Mouse (Mus musculus): ENCODE measurements at regions not wholly inside any gene's neighbourhood (a gene's known extent, or its start where the extent isn't known, plus 50 kb on each side); places are given as distances from the start of the nearest gene placed in this dataset.

DNA sequence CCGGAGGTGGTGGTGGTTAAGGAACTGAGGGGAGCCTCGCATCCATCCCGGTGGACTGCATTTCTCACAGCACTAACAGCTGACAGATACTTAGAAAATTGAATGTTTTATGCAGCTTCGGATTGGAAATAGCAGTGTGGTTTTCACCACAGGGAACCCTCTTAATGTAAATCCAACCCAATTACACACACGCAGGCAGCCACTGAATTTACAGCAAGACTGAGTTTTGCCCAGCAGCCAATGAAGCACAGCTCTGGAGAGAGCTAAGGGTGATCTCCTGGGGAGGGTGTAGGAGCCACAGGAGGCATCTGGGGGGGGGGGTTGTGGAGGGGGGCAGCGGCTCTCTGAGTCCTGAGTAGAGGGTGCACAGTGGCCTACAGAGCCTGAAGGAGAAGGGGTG is 276.8 kb downstream of the Gm826 start:
- Histone ChIP-seq H3K27ac (ENCODE audit: low read length) (no peak overlapping the region), H3K4me1 (replicated peaks; ENCODE audit: control insufficient read depth, insufficient read depth, low read length) (no peaks in the 10 kb centered on the region)
- WGBS: 55% methylated on average over 6 of the region's 6 CpGs

DNA sequence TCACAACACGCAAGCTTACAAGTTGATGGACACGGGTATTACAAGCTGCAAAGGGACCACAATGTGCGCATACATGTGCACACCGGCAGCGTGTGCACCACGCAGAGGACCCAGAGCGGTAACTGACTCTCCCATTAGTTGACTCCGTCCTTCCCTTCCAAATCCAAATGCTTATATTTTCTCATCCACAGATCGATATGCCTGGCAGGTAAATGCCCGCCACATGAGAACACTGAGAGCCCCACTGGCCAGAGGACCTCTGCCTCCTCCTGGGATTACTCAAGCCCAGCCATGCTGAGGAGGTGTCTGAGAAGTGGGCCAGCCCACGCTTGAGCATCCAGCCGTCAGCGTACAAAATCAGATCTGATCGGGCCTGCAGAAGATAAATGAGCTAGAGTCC is 279.6 kb downstream of the Gm826 start:
- Histone ChIP-seq H3K4me3 (ENCODE audit: low read length) (no peak overlapping the region), H3K27me3 (ENCODE audit: control insufficient read depth, insufficient read depth, low read depth, low read length) (no peaks in the 10 kb centered on the region), H3K9me3 (ENCODE audit: control insufficient read depth, low read length) (no peaks in the 10 kb centered on the region), H3K36me3 (ENCODE audit: control insufficient read depth, insufficient read depth, low read length) (no peaks in the 10 kb centered on the region), H3K4me1 (replicated peaks; ENCODE audit: control insufficient read depth, insufficient read depth, low read length) (no peaks in the 10 kb centered on the region), H3K4me2 (ENCODE audit: low read depth, low read length) (no peak overlapping the region), H3K9ac (ENCODE audit: low read length) (no peak overlapping the region), H3K27ac (ENCODE audit: low read length) (no peak overlapping the region)
- no peak for ATAC-seq (ENCODE audit: low read depth)
- 77% methylated on average over 14 of the region's 14 CpGs for WGBS

More for the DNA sequence above, 276.8 kb downstream of the Gm826 start:
- no peaks in the 10 kb centered on the region for H3K27me3 ChIP-seq (ENCODE audit: control insufficient read depth, insufficient read depth, low read depth, low read length)
- H3K9me3 ChIP-seq (ENCODE audit: control insufficient read depth, low read length): no peaks in the 10 kb centered on the region
- H3K36me3 ChIP-seq (ENCODE audit: control insufficient read depth, insufficient read depth, low read length): no peaks in the 10 kb centered on the region
- no peak overlapping the region for H3K9ac ChIP-seq (ENCODE audit: low read length)
- ATAC-seq (ENCODE audit: low read depth): no peak
- no peak overlapping the region for H3K4me2 ChIP-seq (ENCODE audit: low read depth, low read length)
- H3K4me3 ChIP-seq (ENCODE audit: low read length): no peak overlapping the region

DNA sequence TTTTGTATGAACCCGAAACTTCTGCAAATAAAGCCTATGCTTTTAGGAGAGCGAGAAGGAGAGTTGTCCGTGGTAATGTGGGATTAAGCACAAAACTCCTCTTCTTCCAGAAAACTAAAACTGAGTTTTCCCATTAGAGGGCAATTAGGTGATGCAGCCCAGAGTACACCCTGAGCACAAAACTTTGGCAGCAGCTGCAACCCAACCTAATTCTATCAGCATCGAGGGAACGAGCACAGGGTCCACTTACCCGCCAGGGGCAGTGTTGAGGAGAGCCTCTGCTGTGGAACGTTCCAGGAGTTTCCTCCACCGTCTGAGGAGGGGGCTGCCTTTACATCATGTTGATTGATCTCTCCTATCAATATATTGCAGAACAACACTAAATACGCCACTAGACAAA is 285.7 kb downstream of the Gm826 start:
- no peak for ATAC-seq (ENCODE audit: low read depth)
- 77% methylated on average over 9 of the region's 9 CpGs for WGBS
- no peak overlapping the region for H3K27ac ChIP-seq (ENCODE audit: low read length)

DNA sequence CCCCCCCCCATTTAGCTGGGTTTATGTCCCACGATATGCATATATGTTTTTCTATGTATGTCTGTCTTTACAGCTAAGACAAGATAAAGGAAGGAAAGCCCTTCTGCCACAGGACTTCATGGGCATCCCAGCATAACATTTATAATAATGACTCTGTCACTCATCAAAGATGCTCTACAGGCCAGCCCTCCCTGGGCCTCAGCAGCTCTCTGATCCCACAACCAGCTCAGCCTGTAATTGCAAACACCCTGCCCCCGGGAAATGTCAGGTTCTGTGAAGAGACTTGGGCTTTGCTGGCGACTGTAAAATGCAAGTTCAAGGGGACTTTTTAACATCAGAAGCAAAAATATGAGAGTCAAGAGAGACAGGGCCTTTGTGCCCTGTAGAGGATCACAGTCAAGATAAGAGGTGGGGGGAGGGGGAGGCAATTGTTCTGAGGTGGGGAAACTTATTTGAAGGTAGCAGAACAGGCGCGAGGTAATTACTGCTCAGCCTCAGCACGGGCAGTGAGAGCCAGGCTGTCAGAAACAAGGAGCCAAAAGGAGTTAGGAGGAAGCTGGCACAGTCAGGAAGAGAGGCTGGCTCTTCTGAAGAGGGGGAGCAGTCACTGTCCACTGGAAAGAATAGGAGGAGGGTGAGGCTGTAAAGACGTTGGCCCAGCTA is 286.9 kb downstream of the Gm826 start:
- no peak overlapping the region for H3K9ac ChIP-seq (ENCODE audit: low read length)
- no peak overlapping the region for H3K4me2 ChIP-seq (ENCODE audit: low read depth, low read length)
- H3K4me1 ChIP-seq (replicated peaks; ENCODE audit: control insufficient read depth, insufficient read depth, low read length): no peaks in the 10 kb centered on the region
- no peaks in the 10 kb centered on the region for H3K9me3 ChIP-seq (ENCODE audit: control insufficient read depth, low read length)
- 22% methylated on average over 7 of the region's 7 CpGs for WGBS
- no peak for ATAC-seq (ENCODE audit: low read depth)
- H3K27me3 ChIP-seq (ENCODE audit: control insufficient read depth, insufficient read depth, low read depth, low read length): no peaks in the 10 kb centered on the region
- H3K4me3 ChIP-seq (ENCODE audit: low read length): no peak overlapping the region
- no peak overlapping the region for H3K27ac ChIP-seq (ENCODE audit: low read length)
- H3K36me3 ChIP-seq (ENCODE audit: control insufficient read depth, insufficient read depth, low read length): no peaks in the 10 kb centered on the region

More for the DNA sequence above, 285.7 kb downstream of the Gm826 start:
- no peaks in the 10 kb centered on the region for H3K36me3 ChIP-seq (ENCODE audit: control insufficient read depth, insufficient read depth, low read length)
- no peak overlapping the region for H3K4me3 ChIP-seq (ENCODE audit: low read length)
- H3K4me1 ChIP-seq (replicated peaks; ENCODE audit: control insufficient read depth, insufficient read depth, low read length): no peaks in the 10 kb centered on the region
- no peak overlapping the region for H3K9ac ChIP-seq (ENCODE audit: low read length)
- no peak overlapping the region for H3K4me2 ChIP-seq (ENCODE audit: low read depth, low read length)
- H3K27me3 ChIP-seq (ENCODE audit: control insufficient read depth, insufficient read depth, low read depth, low read length): no peaks in the 10 kb centered on the region
- H3K9me3 ChIP-seq (ENCODE audit: control insufficient read depth, low read length): no peaks in the 10 kb centered on the region

DNA sequence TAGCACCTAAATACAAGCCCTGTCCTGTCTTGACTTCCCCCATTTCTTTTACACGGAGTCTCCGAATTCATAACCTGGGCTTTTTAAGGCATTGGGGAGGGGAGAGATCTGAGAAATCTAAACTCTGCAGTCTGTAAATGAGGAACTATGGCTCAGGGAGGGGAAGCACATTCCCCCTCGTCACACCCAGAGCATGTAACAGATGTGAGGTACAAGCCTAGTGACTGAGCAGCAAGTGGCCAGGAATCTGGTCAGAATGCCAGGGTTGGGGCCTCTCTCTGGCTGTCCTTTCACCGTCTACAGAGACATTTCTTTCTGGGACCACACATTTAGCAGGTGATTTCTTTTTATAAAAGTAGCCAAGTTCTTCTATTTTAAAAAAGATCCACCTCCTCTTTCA is 289.4 kb downstream of the Gm826 start:
- ATAC-seq (ENCODE audit: low read depth): no peak
- no peak overlapping the region for H3K4me3 ChIP-seq (ENCODE audit: low read length)
- no peak overlapping the region for H3K4me2 ChIP-seq (ENCODE audit: low read depth, low read length)
- 70% methylated on average over 4 of the region's 4 CpGs for WGBS
- H3K9me3 ChIP-seq (ENCODE audit: control insufficient read depth, low read length): no peaks in the 10 kb centered on the region
- no peaks in the 10 kb centered on the region for H3K4me1 ChIP-seq (replicated peaks; ENCODE audit: control insufficient read depth, insufficient read depth, low read length)
- no peak overlapping the region for H3K27ac ChIP-seq (ENCODE audit: low read length)
- H3K27me3 ChIP-seq (ENCODE audit: control insufficient read depth, insufficient read depth, low read depth, low read length): no peaks in the 10 kb centered on the region
- H3K36me3 ChIP-seq (ENCODE audit: control insufficient read depth, insufficient read depth, low read length): no peaks in the 10 kb centered on the region
- no peak overlapping the region for H3K9ac ChIP-seq (ENCODE audit: low read length)

DNA sequence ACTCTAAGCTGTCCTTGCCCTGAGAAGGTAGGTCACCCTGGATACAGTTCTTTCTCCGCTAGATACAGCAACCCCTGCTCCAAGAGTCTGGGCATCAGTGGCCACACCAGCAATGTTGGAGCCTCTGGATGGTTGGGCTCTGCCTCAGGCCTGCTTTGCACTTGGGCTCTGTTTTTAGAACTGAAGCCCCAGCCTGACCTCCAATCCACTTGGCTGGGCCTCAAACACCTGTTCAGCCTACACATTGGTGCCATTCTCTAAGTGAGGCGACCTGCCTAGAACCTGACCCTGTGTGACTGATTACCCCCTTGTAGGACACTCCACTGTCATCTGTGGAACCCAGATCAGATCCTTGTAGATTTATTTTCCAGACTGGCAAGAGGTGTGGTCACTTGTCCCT is 289.8 kb downstream of the Gm826 start:
- no peak overlapping the region for H3K4me3 ChIP-seq (ENCODE audit: low read length)
- no peak overlapping the region for H3K9ac ChIP-seq (ENCODE audit: low read length)
- no peak for ATAC-seq (ENCODE audit: low read depth)
- H3K27ac ChIP-seq (ENCODE audit: low read length): no peak overlapping the region
- 65% methylated on average over 2 of the region's 2 CpGs for WGBS
- no peaks in the 10 kb centered on the region for H3K27me3 ChIP-seq (ENCODE audit: control insufficient read depth, insufficient read depth, low read depth, low read length)
- no peaks in the 10 kb centered on the region for H3K36me3 ChIP-seq (ENCODE audit: control insufficient read depth, insufficient read depth, low read length)
- H3K9me3 ChIP-seq (ENCODE audit: control insufficient read depth, low read length): no peaks in the 10 kb centered on the region
- no peaks in the 10 kb centered on the region for H3K4me1 ChIP-seq (replicated peaks; ENCODE audit: control insufficient read depth, insufficient read depth, low read length)
- no peak overlapping the region for H3K4me2 ChIP-seq (ENCODE audit: low read depth, low read length)

DNA sequence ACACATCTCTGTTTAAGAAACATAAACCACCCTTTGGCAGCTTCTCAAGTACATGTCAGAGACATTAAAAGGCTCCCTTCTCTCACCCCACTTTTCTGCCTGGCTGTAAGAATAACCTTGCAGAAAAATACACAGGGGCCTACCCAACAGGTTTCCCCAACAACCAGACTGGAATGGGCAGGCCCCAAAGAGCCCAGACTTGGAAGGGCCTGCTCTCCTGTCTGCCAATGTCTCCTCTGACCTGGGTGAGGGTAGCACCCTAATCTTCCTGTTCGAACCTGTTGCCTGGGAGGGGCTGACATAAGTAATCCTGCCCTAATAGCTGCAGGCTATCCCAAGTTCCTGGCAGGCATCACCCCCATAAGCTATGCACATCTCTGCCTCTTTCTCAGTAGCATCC is 304.5 kb downstream of the Gm826 start:
- Histone ChIP-seq H3K9ac (ENCODE audit: low read length) (no peak overlapping the region), H3K36me3 (ENCODE audit: control insufficient read depth, insufficient read depth, low read length) (no peaks in the 10 kb centered on the region), H3K4me2 (ENCODE audit: low read depth, low read length) (no peak overlapping the region), H3K27me3 (ENCODE audit: control insufficient read depth, insufficient read depth, low read depth, low read length) (no peaks in the 10 kb centered on the region), H3K4me3 (ENCODE audit: low read length) (no peak overlapping the region), H3K4me1 (replicated peaks; ENCODE audit: control insufficient read depth, insufficient read depth, low read length) (no peaks in the 10 kb centered on the region), H3K27ac (ENCODE audit: low read length) (no peak overlapping the region), H3K9me3 (ENCODE audit: control insufficient read depth, low read length) (no peaks in the 10 kb centered on the region)
- 75% methylated on average over 1 of the region's 1 CpGs for WGBS
- ATAC-seq (ENCODE audit: low read depth): no peak

DNA sequence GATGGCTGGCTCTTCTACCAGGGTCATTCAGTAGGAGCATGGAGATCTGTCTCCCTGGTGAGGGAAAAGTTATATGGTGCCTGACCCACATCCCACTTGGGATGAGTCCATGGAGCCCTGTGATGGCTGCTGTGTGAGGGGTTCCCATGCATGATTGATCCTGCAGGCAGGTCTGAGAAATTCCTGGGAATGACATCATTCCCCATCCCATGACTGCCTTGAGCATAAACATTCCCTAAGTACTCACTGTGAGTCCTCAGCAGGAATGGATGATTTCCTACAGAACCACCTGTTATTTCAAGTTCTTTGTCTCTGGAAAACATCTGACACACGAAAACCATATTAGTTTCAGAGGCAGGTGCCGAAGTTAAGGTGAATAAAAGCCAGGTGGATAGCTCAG is 305.5 kb downstream of the Gm826 start:
- Histone ChIP-seq H3K9me3 (ENCODE audit: control insufficient read depth, low read length) (no peaks in the 10 kb centered on the region), H3K27ac (ENCODE audit: low read length) (no peak overlapping the region), H3K4me3 (ENCODE audit: low read length) (no peak overlapping the region), H3K9ac (ENCODE audit: low read length) (no peak overlapping the region), H3K4me1 (replicated peaks; ENCODE audit: control insufficient read depth, insufficient read depth, low read length) (no peaks in the 10 kb centered on the region), H3K36me3 (ENCODE audit: control insufficient read depth, insufficient read depth, low read length) (no peaks in the 10 kb centered on the region), H3K4me2 (ENCODE audit: low read depth, low read length) (no peak overlapping the region), H3K27me3 (ENCODE audit: control insufficient read depth, insufficient read depth, low read depth, low read length) (no peaks in the 10 kb centered on the region)
- 76% methylated on average over 2 of the region's 2 CpGs for WGBS
- ATAC-seq (ENCODE audit: low read depth): no peak

DNA sequence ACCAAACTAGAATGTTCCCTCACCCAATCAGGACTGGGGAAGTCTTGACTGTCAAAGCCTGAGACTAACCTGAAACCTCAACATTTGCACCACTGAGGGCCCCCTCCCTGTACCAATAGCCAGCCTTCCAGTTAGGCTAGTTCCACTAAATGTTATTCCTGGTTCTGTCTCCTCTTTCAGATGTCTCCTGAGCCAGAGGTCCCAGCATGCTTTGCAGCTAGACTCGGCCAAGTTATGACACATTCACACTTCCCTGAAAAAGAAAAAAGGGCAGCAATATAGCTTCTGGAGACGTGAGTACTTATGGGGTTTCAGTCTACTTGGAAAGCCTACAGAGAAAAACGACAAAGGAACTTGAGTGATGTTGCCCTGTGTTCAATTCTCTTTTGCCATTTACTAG is 308.1 kb downstream of the Gm826 start:
- no peaks in the 10 kb centered on the region for H3K9me3 ChIP-seq (ENCODE audit: control insufficient read depth, low read length)
- no peaks in the 10 kb centered on the region for H3K36me3 ChIP-seq (ENCODE audit: control insufficient read depth, insufficient read depth, low read length)
- ATAC-seq (ENCODE audit: low read depth): 0 out of 2 replicates have a peak, but pooled peaks have one; percentile 12
- 44% methylated on average over 3 of the region's 3 CpGs for WGBS
- no peaks in the 10 kb centered on the region for H3K4me1 ChIP-seq (replicated peaks; ENCODE audit: control insufficient read depth, insufficient read depth, low read length)
- no peaks in the 10 kb centered on the region for H3K27me3 ChIP-seq (ENCODE audit: control insufficient read depth, insufficient read depth, low read depth, low read length)
- no peak overlapping the region for H3K4me3 ChIP-seq (ENCODE audit: low read length)
- H3K9ac ChIP-seq (ENCODE audit: low read length): no peak overlapping the region
- no peak overlapping the region for H3K27ac ChIP-seq (ENCODE audit: low read length)
- no peak overlapping the region for H3K4me2 ChIP-seq (ENCODE audit: low read depth, low read length)

DNA sequence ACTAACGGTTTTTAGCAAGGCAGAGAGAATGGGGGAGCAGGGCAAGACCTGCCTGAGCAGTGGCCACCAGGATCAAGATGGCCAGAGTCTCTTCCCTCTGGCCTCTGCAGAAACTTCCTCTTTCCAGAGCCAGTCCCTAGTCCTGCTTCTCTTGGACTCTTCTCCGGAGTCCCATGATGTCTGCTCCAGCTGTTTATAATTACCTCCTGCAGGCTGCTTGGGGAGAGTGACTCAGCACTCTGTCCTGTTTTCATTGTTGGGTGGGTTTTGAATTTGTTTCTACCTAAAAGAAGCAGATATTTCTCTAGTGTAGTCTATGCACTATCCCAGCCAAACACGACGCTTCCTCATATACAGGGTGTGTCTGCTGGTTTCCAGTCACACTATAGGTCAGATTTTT is 312.4 kb downstream of the Gm826 start:
- no peak overlapping the region for H3K27ac ChIP-seq (ENCODE audit: low read length)
- no peak overlapping the region for H3K4me3 ChIP-seq (ENCODE audit: low read length)
- H3K9me3 ChIP-seq (ENCODE audit: control insufficient read depth, low read length): no peaks in the 10 kb centered on the region
- H3K4me1 ChIP-seq (replicated peaks; ENCODE audit: control insufficient read depth, insufficient read depth, low read length): no peaks in the 10 kb centered on the region
- ATAC-seq (ENCODE audit: low read depth): no peak
- H3K36me3 ChIP-seq (ENCODE audit: control insufficient read depth, insufficient read depth, low read length): no peaks in the 10 kb centered on the region
- 57% methylated on average over 4 of the region's 4 CpGs for WGBS
- H3K27me3 ChIP-seq (ENCODE audit: control insufficient read depth, insufficient read depth, low read depth, low read length): no peaks in the 10 kb centered on the region
- H3K9ac ChIP-seq (ENCODE audit: low read length): no peak overlapping the region
- no peak overlapping the region for H3K4me2 ChIP-seq (ENCODE audit: low read depth, low read length)
